Mouse (Mus musculus): ENCODE measurements at regions not wholly inside any gene's neighbourhood (a gene's known extent, or its start where the extent isn't known, plus 50 kb on each side); places are given as distances from the start of the nearest gene placed in this dataset.

GRCm38 (mm10) chr14:54042286-54042685 lies 211.6 kb downstream of the Dad1 start:
- H3K36me3 ChIP-seq (ENCODE audit: insufficient read depth, low read length): no peaks in the 10 kb centered on the region
- no peak overlapping the region for H3K9ac ChIP-seq (replicated peaks; ENCODE audit: low read length, poor library complexity, severe bottlenecking)
- no peak overlapping the region for H3K4me3 ChIP-seq (ENCODE audit: low read depth, low read length)
- no peaks in the 10 kb centered on the region for H3K4me1 ChIP-seq (ENCODE audit: insufficient read depth, low read length)
- 96% methylated on average over 2 of the region's 2 CpGs for WGBS
- no peak for DNase-seq (ENCODE audit: low spot score)
- no peaks in the 10 kb centered on the region for H3K9me3 ChIP-seq (ENCODE audit: low read length)
- H3K27me3 ChIP-seq (ENCODE audit: insufficient read depth, low read length): no peaks in the 10 kb centered on the region
- TF ChIP-seq CTCF (IDR thresholded peaks at IDR 0.05): no peak
- no peak for ATAC-seq (ENCODE audit: low FRiP score)
- no peak overlapping the region for H3K4me2 ChIP-seq (ENCODE audit: low read depth, low read length, poor library complexity, severe bottlenecking)
- no peak overlapping the region for H3K27ac ChIP-seq (ENCODE audit: low read depth, low read length)

GRCm38 (mm10) chr14:54040644-54041043 lies 213.3 kb downstream of the Dad1 start:
- no peak for ATAC-seq (ENCODE audit: low FRiP score)
- Histone ChIP-seq H3K9me3 (ENCODE audit: low read length) (no peaks in the 10 kb centered on the region), H3K4me3 (ENCODE audit: low read depth, low read length) (no peak overlapping the region), H3K27me3 (ENCODE audit: insufficient read depth, low read length) (no peaks in the 10 kb centered on the region), H3K9ac (replicated peaks; ENCODE audit: low read length, poor library complexity, severe bottlenecking) (no peak overlapping the region), H3K27ac (ENCODE audit: low read depth, low read length) (no peak overlapping the region), H3K4me1 (ENCODE audit: insufficient read depth, low read length) (no peaks in the 10 kb centered on the region), H3K4me2 (ENCODE audit: low read depth, low read length, poor library complexity, severe bottlenecking) (no peak overlapping the region), H3K36me3 (ENCODE audit: insufficient read depth, low read length) (no peaks in the 10 kb centered on the region)
- no peak for DNase-seq (ENCODE audit: low spot score)
- 86% methylated on average over 2 of the region's 2 CpGs for WGBS
- no peak for TF ChIP-seq CTCF (IDR thresholded peaks at IDR 0.05)

GRCm38 (mm10) chr14:54034516-54034915 lies 219.4 kb downstream of the Dad1 start:
- TF ChIP-seq CTCF (IDR thresholded peaks at IDR 0.05): no peak
- WGBS: 82% methylated on average over 2 of the region's 2 CpGs

GRCm38 (mm10) chr14:54023552-54023951 lies 230.4 kb downstream of the Dad1 start:
- DNase-seq (ENCODE audit: low spot score) (no peak), ATAC-seq (ENCODE audit: low FRiP score) (no peak)
- H3K4me3 ChIP-seq (ENCODE audit: low read depth, low read length): no peak overlapping the region
- no peak for TF ChIP-seq CTCF (IDR thresholded peaks at IDR 0.05)
- H3K4me1 ChIP-seq (ENCODE audit: insufficient read depth, low read length): no peaks in the 10 kb centered on the region
- H3K9me3 ChIP-seq (ENCODE audit: low read length): no peaks in the 10 kb centered on the region
- no peak overlapping the region for H3K4me2 ChIP-seq (ENCODE audit: low read depth, low read length, poor library complexity, severe bottlenecking)
- no peaks in the 10 kb centered on the region for H3K36me3 ChIP-seq (ENCODE audit: insufficient read depth, low read length)
- H3K27ac ChIP-seq (ENCODE audit: low read depth, low read length): no peak overlapping the region
- H3K27me3 ChIP-seq (ENCODE audit: insufficient read depth, low read length): no peaks in the 10 kb centered on the region
- H3K9ac ChIP-seq (replicated peaks; ENCODE audit: low read length, poor library complexity, severe bottlenecking): no peak overlapping the region
- WGBS: 72% methylated on average over 4 of the region's 4 CpGs

More at GRCm38 (mm10) chr14:54034516-54034915, 219.4 kb downstream of the Dad1 start:
- Histone ChIP-seq H3K9ac (replicated peaks; ENCODE audit: low read length, poor library complexity, severe bottlenecking) (no peak overlapping the region), H3K27ac (ENCODE audit: low read depth, low read length) (no peak overlapping the region), H3K9me3 (ENCODE audit: low read length) (no peaks in the 10 kb centered on the region), H3K27me3 (ENCODE audit: insufficient read depth, low read length) (no peaks in the 10 kb centered on the region), H3K4me2 (ENCODE audit: low read depth, low read length, poor library complexity, severe bottlenecking) (no peak overlapping the region), H3K4me3 (ENCODE audit: low read depth, low read length) (no peak overlapping the region), H3K36me3 (ENCODE audit: insufficient read depth, low read length) (no peaks in the 10 kb centered on the region), H3K4me1 (ENCODE audit: insufficient read depth, low read length) (no peaks in the 10 kb centered on the region)
- ATAC-seq (ENCODE audit: low FRiP score) (no peak), DNase-seq (ENCODE audit: low spot score) (no peak)

- no peak overlapping the region for H3K9ac ChIP-seq (replicated peaks; ENCODE audit: low read length, poor library complexity, severe bottlenecking)
- H3K27ac ChIP-seq (ENCODE audit: low read depth, low read length): no peak overlapping the region
Observed at GRCm38 (mm10) chr14:54021443-54021842, 232.5 kb downstream of the Dad1 start.

GRCm38 (mm10) chr14:54014628-54015027 lies 239.3 kb downstream of the Dad1 start:
- ATAC-seq (ENCODE audit: low FRiP score) (no peak), DNase-seq (ENCODE audit: low spot score) (no peak)
- Histone ChIP-seq H3K4me2 (ENCODE audit: low read depth, low read length, poor library complexity, severe bottlenecking) (no peak overlapping the region), H3K4me3 (ENCODE audit: low read depth, low read length) (no peak overlapping the region), H3K9ac (replicated peaks; ENCODE audit: low read length, poor library complexity, severe bottlenecking) (no peak overlapping the region), H3K27ac (ENCODE audit: low read depth, low read length) (no peak overlapping the region), H3K27me3 (ENCODE audit: insufficient read depth, low read length) (no peaks in the 10 kb centered on the region), H3K9me3 (ENCODE audit: low read length) (no peaks in the 10 kb centered on the region), H3K4me1 (ENCODE audit: insufficient read depth, low read length) (no peaks in the 10 kb centered on the region), H3K36me3 (ENCODE audit: insufficient read depth, low read length) (no peaks in the 10 kb centered on the region)
- TF ChIP-seq CTCF (IDR thresholded peaks at IDR 0.05): no peak
- 90% methylated on average over 10 of the region's 10 CpGs for WGBS

More at GRCm38 (mm10) chr14:54021443-54021842, 232.5 kb downstream of the Dad1 start:
- H3K4me3 ChIP-seq (ENCODE audit: low read depth, low read length): no peak overlapping the region
- ATAC-seq (ENCODE audit: low FRiP score): no peak
- no peak for TF ChIP-seq CTCF (IDR thresholded peaks at IDR 0.05)
- WGBS: 94% methylated on average over 6 of the region's 6 CpGs
- no peaks in the 10 kb centered on the region for H3K27me3 ChIP-seq (ENCODE audit: insufficient read depth, low read length)
- no peaks in the 10 kb centered on the region for H3K4me1 ChIP-seq (ENCODE audit: insufficient read depth, low read length)
- H3K9me3 ChIP-seq (ENCODE audit: low read length): no peaks in the 10 kb centered on the region
- DNase-seq (ENCODE audit: low spot score): no peak
- H3K4me2 ChIP-seq (ENCODE audit: low read depth, low read length, poor library complexity, severe bottlenecking): no peak overlapping the region
- no peaks in the 10 kb centered on the region for H3K36me3 ChIP-seq (ENCODE audit: insufficient read depth, low read length)

All from midbrain, postnatal 0 days (tissue).